Mouse (Mus musculus): ENCODE measurements around the gene Arrdc5.
"Not testable (repeated sequence)": the region's sequence is repeated elsewhere in the genome, so short reads cannot be mapped to it uniquely, and the experiment has no call there.

Gene Arrdc5

DNA sequence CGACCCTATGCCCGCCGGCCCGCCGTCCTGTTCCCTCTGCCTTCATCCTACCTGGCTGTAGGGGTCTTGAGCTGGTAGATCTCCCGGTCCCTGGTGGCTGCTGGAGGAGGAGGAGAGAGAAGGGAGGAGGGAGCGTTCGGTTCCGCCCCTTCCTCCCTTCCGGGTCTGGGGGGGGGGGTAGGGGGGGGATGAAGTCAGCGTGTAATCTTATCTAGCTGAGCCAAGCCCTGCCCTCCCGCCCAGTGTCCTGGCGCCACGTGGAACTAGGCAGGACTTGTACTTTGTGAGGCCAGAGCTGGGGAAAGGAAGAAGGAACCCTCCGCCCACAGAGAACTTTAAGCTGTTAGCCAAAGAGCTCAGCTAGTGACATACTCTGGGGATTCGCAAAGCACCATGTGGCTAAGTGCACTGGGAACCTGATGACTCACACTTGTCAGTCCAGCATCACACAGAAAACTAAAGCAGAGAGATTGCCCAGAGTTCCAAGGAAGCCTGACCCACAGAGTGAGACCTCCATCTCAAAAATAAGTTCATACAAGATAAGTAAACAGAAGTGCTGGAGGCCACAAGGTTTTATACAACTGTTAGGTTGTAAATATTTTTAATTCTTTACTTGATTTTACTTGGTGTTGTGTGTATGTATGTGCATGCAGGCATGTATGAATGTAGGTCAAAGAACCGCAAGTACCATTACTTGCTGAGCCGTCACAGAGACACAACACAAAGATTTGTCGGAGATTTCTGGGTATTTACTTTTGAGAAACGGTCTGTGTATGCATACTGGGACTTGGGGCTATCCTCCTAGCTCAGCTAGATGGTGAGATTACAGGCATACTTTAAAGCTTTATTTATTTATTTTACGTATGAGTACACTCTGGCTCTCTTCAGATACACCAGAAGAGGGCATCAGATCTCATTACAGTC, 23.2 kb downstream of the Arrdc5 start, which contains the start of gene Ticam1:
Gene Ticam1, minus strand, starts transcription at position 144 of the 924 bp plus-strand sequence.
- peak; percentile 95 for DNase-seq

DNA sequence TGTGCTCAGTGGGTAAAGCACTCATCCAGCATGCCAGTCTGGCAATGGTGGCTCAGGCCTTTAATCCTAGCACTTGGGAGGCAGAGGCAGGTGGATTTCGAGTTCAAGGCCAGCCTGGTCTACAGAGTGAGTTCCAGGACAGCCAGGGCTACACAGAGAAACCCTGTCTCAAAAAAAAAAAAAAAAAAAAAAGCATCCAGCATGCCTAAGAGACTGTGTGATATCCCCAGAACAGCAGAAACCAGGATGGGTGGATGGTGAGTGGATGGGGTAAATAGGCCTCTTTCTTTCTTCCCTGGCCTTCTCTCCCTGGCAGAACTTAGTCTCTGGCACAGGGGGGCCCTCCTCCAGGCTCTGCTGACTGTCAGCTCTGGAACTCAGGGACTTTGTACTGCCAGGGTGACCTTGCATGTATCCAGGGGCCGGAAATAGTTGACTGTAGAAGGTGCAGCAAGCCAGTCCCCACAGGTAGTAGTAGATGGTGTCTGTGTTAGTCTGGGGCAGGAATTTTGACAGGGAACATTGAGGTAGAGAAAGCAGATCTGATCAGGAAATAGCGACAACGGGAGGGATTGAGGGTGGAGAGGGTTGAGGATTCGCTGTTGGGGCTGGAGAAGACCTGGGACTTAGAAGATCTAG, 24.1 kb downstream of the Arrdc5 start:
- no peak for DNase-seq

DNA sequence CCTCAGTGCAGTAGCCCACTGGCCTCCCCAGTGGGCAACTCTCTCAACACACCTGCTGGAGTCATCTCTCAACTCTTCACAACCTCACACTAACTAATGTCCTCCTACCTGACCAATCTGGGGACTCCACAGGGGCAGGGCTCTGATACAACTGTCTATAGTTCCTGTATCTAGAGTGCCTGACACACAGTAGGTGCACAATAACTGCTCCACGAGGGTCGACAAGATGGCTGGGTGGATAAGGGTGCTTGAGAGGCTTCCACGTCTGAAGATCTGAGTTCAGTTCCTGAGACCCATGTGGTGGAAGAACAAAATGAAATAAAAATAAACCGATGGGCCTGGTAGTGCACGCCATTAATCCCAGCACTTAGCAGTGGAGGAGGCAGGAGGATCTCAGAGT, 26.1 kb downstream of the Arrdc5 start:
- no peak for DNase-seq

DNA sequence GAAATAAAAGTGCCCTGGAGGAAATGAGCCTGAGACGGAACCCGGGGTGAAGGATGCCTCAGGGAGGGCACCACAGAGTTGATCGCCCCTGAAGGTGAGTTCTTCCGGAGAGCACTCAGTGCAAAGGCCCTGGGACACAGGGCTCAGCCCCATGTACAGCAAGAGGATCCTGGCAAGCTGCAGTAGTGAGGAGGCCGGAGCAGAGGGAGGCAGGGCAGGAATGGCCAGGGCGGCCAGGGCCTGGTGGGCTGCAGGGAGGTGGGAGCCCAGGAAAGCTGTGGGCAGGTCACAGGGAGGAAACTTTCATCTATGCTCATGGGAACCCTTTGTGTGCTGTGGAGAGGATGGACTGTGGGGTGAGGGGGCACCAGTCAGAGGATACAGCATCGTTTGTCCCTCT, 26.6 kb downstream of the Arrdc5 start:
- no peak for DNase-seq

DNA sequence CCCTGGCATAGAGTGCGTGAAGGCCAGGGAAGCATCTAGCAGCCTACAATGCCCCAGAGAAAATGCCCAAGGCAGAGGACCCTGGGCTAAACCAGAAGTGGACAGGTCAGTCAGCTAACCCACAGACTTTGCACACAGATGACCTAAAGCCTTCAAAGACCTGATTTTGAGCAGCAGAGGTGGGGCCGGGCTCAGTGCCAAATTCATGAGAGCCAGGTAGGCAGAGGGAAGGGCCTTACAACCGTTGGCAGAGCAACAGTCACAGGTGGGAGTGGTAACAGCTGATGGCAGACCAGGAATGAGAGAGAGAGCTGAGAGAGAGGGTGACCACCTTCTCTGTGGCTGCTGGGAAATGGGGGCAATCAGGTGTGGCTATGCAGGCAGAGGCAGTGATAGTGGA, 27.4 kb downstream of the Arrdc5 start:
- DNase-seq, result peak; percentile 67

DNA sequence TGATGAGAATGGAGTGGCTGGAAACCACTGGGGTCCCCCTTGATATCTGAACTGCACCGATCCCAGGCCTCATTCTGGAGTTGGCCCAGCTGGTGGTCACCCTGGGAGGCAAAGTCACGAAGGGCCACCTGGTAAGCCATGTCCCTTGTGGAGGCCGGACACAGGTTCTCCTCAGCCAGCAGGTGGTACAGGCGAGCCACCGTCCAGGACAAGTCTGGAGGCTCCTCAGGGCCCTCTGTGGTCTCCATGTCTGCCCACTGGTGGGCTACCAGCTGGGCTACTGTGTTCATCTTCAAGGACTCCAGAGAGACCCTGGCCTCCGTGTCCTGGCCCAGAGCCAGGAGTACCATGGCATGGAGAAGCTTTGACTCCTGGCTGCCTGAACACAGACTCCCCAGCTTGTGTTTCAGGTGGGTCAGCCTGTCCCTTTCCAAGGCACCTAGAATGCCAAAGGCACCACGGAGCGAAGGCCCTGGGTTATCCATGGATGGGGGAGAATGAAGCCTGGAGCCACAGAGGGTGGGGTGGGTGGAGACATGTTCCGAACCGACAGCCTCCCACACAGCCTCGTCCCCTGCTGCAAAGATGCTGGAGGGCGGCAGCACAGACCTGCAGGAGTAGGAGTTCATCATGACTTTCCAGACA, 28.4 kb downstream of the Arrdc5 start:
- no peak for DNase-seq

DNA sequence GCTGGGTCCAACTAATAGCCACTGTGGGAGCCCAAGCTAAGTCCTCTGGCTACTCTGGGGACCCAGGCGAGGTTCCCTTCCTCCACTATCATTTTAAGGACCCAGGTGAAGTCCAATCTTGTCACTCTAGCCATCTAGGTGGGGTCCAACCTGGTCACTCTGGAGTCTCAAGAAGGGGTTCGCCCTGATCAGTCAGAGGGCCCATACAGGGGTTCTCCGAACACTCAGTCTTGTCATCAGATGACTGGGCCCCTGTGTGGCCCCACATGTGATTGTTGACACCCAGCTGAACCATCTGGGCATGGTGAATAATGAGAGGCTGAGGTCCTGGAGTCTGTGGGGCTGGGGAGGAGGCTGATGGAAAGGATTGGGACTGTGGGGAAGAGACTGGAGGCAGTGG, 30.3 kb downstream of the Arrdc5 start:
- no peak for DNase-seq

DNA sequence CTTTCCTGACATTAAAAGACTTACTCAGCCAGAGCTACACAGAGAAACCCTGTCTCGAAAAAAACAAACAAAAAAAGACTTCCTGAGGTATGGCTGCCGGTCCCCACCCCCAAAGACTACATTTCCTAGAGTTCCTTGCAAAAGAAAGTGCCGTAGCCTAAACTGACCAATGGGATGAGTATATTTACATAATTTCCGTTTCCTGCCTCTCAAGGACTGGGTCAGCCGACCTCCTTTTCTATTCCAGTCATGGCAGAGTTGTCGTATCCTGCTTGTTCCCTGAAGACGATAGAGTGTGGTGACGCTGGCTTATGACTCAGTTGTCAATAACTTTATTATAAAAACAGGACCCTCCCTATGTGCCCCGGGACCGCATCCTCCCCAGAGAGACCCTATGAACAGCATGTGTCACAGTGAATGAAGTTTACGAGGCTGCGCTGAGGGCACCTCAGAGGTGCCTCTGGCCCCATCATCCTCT, 30.9 kb downstream of the Arrdc5 start:
- peak; percentile 88 for DNase-seq

DNA sequence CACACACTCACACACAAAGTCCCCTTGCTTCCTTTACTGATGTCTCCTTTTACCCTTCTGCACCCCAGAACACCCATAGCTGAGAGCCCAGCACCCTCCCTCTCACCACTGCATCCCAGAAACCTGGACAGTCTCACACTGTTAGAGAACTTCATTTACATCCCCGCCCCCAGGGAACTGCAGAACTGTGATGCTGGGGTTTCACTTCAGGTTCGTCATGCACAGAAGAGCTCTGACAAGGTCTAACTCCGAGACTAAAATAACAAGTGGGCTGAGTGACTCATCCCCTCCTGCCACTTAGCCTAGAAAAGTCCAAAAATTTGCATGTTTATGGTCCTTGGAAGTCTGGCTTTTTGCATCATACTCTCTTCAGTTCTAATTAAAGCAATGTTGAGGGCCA, 33.8 kb downstream of the Arrdc5 start:
- DNase-seq, result no peak

DNA sequence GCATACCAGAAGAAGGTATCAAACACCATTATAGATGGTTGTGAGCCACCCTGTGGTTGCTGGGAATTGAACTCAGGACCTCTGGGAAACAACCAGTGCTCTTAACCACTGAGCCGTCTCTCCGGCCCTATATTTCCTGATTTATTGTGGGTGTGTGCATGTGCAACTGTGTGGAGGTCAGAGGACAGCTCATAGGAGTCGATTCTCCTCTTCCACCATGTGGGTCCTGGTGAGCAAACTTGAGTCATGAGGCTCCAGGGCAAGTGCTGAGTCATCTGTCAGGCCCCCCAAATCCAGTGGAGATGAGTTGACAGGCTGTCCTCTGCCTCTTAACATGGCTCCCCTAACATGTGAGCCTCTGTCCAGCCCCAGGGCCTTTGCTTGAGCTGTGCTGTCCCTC, 34.2 kb downstream of the Arrdc5 start:
- DNase-seq, result no peak

DNA sequence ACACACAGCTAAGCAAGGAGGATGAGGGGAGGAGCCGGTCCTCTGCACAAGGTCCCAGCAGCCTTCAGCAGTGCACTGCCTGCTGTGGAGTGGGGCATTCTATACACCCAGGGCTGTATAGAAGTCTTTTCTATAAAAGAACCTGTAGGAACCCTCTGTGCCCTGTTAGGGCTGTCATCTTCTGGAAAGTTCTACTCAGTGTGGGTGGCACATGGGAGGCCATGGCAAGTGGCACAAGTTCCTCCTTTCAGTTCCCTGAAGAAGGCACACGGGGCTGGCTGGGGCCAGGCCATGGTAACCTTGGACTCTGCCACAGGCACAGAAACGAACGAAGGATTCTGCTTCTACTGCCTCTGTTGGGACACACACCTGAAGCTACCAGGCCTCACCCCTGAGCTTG, 35.1 kb downstream of the Arrdc5 start:
- DNase-seq, result no peak

DNA sequence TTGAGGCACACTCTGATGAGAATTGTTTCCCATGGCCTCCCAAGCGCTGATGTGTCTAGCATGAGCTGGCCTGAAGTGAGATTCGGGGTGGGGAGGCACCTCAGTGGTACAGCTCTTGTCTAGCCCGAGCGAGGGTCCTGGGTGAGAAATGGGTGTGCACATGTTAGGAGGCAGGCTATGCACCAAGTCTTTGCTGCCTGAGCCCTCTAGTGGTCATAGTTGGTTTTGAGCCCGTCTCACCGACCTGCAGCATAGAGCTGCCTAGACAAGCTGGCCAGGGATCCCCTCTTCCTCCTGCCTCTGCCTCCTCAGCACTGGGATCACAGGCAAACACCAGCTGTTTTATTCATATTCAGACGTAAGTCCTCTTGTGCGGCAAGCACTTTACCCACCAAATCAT, 36.1 kb downstream of the Arrdc5 start:
- peak; percentile 88 for DNase-seq

DNA sequence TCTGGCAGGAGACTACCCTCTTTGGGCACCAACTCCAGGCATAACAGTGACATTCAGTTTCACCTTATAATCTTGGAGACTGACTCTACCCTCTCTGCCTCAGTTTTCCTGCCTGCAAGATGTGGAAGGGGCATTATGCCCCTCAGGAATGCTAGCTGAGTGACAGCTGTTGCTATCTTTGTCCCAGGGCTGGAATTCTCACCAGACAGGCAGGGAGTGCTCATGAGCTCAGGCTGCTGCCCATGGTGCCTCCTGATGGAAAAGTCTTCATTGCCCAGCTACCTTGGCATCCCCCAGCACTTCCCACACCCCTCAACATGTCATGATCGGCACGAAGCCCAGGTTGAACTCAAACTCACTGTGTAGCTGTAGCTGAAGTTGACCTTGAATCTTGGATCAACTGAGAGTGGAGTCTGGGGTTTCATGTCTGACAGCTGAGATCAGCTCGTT, 37.4 kb downstream of the Arrdc5 start:
- no peak for DNase-seq

DNA sequence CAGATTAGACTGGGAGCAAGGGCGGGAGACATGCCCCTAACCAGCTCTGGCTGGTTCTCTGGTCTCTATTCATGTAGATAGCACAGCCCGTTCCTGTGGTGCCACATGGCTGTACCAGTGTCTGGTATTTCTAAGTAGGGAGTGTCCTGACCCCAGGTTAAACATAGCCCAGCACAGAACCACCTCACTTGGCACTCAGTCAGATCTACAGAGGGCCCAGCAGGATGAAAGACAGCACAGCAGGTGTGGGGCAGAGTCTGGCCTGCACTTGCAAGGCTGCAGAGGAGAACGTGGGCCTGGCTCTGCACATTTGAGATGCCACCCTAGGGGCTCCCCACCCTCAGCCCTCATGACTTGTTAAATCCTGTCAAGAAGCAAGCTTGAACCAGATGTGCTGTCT, 38.9 kb downstream of the Arrdc5 start:
- DNase-seq, result no peak

DNA sequence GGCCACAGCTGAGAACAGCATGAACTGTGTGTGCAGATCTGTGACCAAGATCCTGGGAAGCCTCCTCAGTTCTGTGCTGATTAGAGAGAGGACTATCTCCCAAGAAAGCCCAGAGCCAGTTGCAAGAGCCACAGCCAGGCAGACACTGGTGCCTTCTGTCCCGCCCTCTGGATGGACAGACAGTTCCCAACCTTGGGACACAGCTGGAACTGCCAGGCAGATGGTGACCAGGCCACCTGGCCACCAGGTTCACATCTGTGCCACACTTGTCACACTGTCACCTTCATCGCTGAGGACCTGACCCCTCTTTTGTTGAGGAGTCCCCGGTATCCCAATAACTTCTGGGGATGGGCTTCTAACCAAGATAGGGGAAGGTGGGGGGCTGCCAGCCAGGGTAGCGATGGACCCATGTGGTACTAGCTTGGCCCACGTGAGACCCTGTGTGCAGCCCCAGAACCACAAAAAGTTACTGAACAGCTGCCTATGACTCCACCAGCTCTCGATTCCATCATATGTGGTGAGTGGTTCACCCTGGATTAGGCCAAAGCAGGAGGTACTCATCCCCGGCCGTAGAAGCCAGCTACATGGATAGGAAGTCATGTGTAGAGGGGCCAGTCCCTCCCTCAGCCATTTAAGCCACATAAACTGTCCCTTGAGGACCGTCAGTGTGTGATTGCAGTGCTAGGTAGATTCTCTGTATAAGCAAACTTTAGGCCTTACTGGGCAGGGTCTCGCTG, 40.6 kb downstream of the Arrdc5 start:
- DNase-seq, result no peak

DNA sequence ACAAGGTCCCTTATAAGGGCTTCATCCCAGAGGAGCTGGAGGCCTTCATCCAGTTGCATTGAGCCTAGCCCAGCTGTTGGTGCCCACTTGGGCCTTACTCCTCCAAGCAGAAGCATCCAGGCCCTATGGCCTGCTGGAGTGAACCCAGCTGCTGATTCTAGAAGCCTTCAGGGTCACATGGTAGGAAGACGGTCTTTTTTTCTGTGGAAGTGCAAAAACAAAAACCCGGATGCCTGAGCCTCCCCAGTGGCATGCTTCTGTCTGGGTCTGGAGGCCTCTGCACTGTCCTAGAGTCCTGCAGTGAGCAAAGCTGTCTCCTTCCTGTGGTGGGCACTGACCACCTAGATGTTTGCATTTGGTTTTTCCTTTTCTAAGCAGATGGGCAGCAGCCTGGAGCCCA, 41.3 kb downstream of the Arrdc5 start:
- DNase-seq, result not testable (repeated sequence)

DNA sequence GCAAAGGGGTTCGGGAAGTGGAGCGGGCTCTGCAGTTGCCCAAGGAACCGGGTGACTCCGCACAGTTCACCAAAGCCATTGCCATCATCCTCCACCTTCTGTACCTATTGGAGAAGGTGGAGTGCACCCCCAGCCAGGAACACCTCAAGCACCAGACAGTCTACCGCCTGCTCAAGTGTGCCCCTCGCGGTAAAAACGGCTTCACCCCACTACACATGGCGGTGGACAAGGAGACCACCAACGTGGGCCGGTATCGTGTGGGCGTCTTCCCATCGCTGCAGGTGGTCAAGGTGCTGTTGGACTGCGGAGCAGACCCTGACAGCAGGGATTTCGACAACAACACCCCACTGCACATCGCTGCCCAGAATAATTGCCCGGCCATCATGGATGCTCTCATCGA, 41.8 kb downstream of the Arrdc5 start:
- not testable (repeated sequence) for DNase-seq

DNA sequence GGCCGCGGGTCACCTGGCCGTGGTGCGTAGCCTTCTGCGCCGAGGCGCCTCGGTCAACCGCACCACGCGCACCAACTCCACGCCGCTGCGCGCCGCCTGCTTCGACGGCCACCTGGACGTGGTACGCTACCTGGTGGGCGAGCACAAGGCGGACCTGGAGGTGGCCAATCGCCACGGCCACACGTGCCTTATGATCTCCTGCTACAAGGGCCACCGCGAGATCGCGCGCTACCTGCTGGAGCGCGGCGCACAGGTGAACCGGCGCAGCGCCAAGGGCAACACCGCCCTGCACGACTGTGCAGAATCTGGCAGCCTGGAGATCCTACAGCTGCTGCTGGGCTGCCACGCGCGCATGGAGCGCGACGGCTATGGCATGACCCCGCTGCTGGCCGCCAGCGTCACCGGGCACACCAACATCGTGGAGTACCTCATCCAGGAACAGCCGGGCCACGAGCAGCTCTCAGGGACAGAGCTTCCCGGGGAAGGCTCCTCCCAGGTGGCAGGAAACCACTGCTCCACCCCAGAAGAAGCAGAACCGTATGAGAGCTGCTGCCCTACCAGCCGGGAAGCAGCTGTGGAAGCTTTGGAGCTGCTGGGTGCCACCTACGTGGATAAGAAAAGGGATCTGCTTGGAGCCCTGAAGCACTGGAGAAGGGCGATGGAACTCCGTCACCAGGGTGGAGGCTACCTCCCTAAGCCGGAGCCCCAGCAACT, 42.7 kb downstream of the Arrdc5 start:
- no peak for DNase-seq

DNA sequence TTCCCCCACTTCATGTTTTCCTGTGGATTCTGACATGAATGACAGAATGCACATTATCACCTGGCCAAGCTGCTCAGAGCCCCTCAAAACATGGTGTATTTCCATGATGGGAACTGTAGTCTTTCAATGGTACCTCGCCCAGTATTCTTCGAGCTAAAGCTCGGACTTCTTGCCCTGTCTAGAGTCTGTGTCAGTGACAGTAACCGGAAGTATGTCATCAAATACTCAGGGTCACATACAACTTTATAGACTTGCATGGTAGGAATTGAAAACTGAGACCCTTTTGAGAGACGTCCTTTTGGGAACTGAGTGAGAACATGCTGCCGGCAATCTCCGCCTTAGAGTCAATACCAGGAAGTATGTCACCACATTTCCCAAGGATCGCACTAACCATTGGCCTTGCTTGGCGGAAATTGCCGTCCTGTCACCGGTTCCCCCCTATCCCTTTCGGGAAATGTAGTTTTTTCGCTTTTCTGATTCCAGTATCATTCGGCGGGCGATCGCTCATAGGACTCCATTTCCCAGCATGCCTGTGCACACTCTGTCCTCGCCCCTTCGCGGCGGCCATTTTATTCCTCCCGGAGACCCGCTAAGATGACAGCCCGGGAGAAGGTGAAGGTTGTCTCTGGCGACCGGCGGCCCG, 43.7 kb downstream of the Arrdc5 start, which contains the start of gene Fem1a:
Gene Fem1a, plus strand, starts transcription at position 572 of the 643 bp plus-strand sequence.
- peak; percentile 97 for DNase-seq

DNA sequence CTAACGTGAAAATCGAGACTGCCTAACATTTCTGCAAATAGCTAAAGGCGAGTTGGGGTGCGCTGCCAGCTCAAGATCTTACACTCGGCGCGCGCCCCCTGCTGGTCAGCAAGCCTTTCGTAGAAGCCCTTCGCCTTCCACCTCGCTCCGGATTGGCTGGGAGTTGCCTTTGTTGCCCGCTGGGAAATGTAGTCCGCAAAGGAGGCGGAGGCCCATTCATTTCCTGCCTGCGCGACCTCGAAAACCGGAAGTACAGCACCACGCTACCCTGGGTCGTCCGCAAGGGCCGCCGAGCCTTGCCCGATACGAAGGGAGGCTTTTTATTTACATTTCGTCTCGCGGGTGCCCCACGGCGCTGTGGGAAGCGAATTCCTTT, 44.2 kb downstream of the Arrdc5 start:
- peak; percentile 99 for DNase-seq

DNA sequence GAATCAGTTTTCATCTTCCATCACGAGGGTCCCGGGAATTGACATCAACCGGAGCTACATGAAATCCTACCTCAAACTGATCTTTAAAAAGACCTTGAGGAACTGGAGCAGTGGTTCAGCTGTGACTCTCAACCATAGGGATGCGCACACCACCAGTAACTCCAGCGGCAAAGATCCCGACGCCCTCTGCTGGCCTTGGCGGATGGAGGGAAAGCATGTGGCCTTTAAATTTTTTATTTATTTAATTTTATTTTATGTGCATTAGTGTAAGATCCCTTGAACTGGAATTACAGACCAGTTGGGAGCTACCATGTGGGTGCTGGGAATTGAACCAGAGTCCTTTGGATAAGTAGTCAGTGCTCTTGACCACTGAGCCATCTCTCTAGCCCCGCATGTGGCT, 44.7 kb downstream of the Arrdc5 start:
- DNase-seq, result peak; percentile 56

DNA sequence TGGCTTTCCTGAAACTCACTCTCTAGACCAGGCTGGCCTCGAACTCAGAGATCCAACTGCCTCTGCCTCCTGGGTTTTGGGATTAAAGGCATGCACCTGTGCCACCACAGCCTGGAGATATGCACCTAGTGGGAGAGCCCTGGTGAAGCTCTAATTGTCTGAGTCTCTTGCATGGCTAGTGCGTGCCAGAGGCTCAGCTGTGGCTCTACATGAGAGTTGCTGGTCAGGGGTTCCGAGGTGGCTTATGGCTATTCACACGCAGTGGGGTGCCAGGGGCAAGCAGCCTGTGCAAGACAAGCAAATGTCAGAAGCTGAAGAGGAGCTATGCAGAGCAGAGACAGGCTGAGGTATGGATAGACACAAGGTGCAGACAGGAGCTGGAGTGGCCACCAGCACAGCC, 45.4 kb downstream of the Arrdc5 start:
- no peak for DNase-seq

Measured in lung, postnatal 10 days (tissue).